Mouse (Mus musculus) forebrain, embryonic 14.5 days (tissue): ENCODE results near the gene Rab34. TPM values are rescaled to one million over a fixed set of nuclear protein-coding genes. Genes with fewer than 3 reads are reported as not detected.
A peak's percentile ranks its signal among the peaks of the same experiment; 100 is the strongest.
"Not testable (repeated sequence)": the region's sequence is repeated elsewhere in the genome, so short reads cannot be mapped to it uniquely, and the experiment has no call there.

Experiments used
- ATAC-seq: fragments of 200-750 bp; cut with Nextera tagmentation; 2 replicates; pipeline ENCODE4 v1.8.0; 2017; ENCODE audit warnings: mild to moderate bottlenecking, moderate library complexity
- DNase-seq: peaks from one replicate; pipeline ENCODE4 v3.0.0-alpha.2; 2015; ENCODE audit warnings: low spot score
- H3K27ac ChIP-seq: fragments of 300-500 bp; sonication (generic); 2 replicates; pipeline ENCODE4 v1.5.1; 2014; ENCODE audit warnings: low read depth, mild to moderate bottlenecking, control low read depth, low read length, moderate library complexity
- H3K27me3 ChIP-seq: fragments of 300-500 bp; sonication (generic); replicated peaks from 2 replicates; pipeline ENCODE4 v1.6.1; 2014; ENCODE audit warnings: low read length, control low read depth, mixed read lengths; ENCODE audit not compliant: control insufficient read depth, insufficient read depth
- H3K36me3 ChIP-seq: fragments of 300-500 bp; sonication (generic); 2 replicates; pipeline ENCODE4 v1.6.1; 2014; ENCODE audit warnings: low read length, control low read depth; ENCODE audit not compliant: control insufficient read depth, insufficient read depth
- H3K4me1 ChIP-seq: fragments of 300-500 bp; sonication (generic); 2 replicates; pipeline ENCODE4 v1.6.1; 2014; ENCODE audit warnings: antibody characterized with exemption, low read length, control low read depth; ENCODE audit not compliant: control insufficient read depth, insufficient read depth
- H3K4me2 ChIP-seq: fragments of 300-500 bp; sonication (generic); 2 replicates; pipeline ENCODE4 v1.6.1; 2014; ENCODE audit warnings: mild to moderate bottlenecking, control low read depth, low read length
- H3K4me3 ChIP-seq: fragments of 300-500 bp; sonication (generic); 2 replicates; pipeline ENCODE4 v1.5.1; 2014; ENCODE audit warnings: low read depth, low read length, control low read depth
- H3K9ac ChIP-seq: fragments of 300-500 bp; sonication (generic); 2 replicates; pipeline ENCODE4 v1.6.1; 2014; ENCODE audit warnings: mild to moderate bottlenecking, low read length, control low read depth, moderate library complexity
- H3K9me3 ChIP-seq: fragments of 300-500 bp; sonication (generic); replicated peaks from 2 replicates; pipeline ENCODE4 v1.6.1; 2016; ENCODE audit warnings: low read length, control low read depth, mixed read lengths; ENCODE audit not compliant: control insufficient read depth
- WGBS: fragments of 180-500 bp; shearing (Covaris S2); extraction: QIAGEN DNeasy Blood & Tissue Kit; methylation state at CpG from one replicate; pipeline ENCODE4 v1.1.7; 2014; 5-methylcytosine and 5-hydroxymethylcytosine counted together
- polyA plus RNA-seq: library from polyadenylated mRNA; unstranded; fragments of >200 nt; fragmentation: Nextera tagmentation; extraction: Ambion mirVana; gene quantifications from 2 replicates; pipeline ENCODE4 v1.2.1, GENCODE M21; 2014

Gene Rab34
- polyA plus RNA-seq, 1 experiment from 2014 or later = 48.1 TPM

DNA sequence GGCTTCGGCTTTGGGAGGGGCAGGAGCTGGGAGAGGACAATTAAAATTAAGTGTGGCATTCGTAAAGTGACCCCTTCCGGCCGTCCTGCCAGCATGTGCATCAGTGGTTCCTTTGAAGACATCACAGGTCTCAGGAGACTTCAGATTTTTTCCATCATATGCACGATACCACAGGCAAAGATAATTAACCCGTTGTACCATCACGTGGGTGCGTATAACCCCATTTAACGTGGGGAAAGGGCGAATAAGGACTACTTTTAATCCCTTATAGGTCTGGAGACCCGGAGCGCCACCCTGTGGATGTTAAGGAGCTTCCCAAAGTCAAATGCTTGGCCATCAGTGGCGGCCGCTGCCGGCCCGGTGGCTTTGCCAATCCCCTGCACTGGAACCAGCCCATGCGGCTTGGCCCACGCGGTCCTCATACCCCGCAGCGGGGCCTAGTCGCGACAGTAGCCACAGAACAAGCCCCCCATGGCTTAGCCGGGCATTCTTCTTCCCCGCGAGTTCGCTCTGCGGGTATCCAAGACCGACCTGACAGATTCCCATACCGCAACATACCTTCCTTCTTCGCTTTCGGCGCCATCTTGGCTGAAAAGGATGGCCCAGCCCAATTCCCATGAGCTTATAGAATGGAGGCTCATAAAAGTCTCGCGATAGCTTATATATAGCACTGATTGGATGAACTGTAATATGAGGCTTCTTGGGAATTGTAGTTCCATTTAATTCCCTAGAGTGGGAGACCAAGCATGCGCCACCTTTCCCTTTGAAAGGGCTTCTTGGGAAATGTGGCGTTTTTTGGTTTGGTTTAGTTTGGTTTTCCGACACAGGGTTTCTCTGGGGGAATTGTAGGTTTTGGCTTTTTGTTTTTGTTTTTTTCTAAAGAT lies 5.0 kb upstream of the Rab34 start, which contains the start of gene Rpl23a:
TSS of gene Rpl23a (minus strand) at position 624 of the 884 bp plus-strand sequence.
- Histone ChIP-seq H3K27me3 (no peaks in the 10 kb centered on the region), H3K9me3 (no peaks in the 10 kb centered on the region), H3K9ac (peak within 1 kb of the TSS; percentile 94), H3K4me2 (peak within 1 kb of the TSS; percentile 79), H3K4me1 (peaks cover 20% of the 10 kb centered on the region), H3K36me3 (peaks cover 32% of the 10 kb centered on the region), H3K27ac (peak within 1 kb of the TSS; percentile 90), H3K4me3 (peak within 1 kb of the TSS; percentile 83)
- under 1% methylated on average over 38 of the region's 38 CpGs for WGBS
- ATAC-seq (peak; percentile 94), DNase-seq (peak; percentile 99)

DNA sequence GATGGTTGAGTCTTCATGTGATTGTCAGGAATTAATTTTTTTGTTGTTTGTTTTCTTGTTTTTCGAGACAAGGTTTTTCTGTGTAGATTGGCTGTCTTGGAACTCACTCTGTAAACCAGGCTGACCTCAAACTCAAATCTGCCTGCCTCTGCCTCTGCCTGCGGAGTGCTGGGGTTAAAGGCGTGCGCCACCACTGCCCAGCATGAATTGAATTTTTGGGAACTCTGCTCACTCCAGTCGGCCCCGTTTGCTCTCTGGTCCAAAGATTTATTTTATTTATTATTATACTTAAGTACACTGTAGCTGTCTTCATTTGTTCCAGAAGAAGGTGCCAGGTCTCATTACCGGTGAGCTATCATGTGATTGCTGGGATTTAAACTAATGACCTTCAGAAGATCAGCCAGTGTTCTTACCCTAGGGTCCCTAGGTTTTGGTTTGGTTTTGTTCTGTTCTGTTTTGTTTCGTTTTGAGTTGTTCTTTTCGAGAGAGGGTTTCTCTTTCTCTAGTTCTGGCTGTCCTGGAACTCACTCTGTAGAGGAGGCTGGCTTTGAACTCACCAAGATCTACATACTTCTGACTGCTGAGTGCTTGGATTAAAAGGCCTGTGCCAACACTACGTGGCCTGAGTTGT lies 4.2 kb upstream of the Rab34 start:
- Histone ChIP-seq H3K4me2 (peak overlapping the region; percentile 43), H3K27ac (0 out of 2 replicates have a peak overlapping the region, but pooled peaks have one; percentile 28), H3K9ac (peak overlapping the region; percentile 32), H3K27me3 (no peaks in the 10 kb centered on the region), H3K9me3 (no peaks in the 10 kb centered on the region), H3K4me1 (peaks cover 17% of the 10 kb centered on the region), H3K36me3 (peaks cover 32% of the 10 kb centered on the region), H3K4me3 (peak overlapping the region; percentile 83)
- WGBS = 58% methylated on average over 10 of the region's 10 CpGs
- ATAC-seq (peak; percentile 11), DNase-seq (no peak)

DNA sequence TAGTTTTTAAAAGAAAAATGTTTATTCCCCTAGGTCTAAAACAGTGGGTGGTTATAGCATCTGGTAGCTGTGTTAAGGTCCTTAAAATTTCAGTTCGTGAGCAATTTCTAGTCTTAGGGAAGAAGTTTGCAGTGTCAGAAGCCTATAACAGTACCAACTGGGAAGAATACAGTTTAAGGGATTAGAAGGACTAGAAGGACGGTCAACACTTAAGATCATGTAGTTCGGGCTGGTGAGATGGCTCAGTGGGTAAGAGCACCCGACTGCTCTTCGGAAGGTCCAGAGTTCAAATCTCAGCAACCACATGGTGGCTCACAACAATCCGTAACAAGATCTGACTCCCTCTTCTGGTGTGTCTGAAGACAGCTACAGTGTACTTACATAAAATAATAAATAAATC lies 3.5 kb upstream of the Rab34 start:
- H3K4me3 ChIP-seq, H3K27me3 ChIP-seq, H3K9ac ChIP-seq, H3K9me3 ChIP-seq, H3K27ac ChIP-seq, DNase-seq, H3K4me2 ChIP-seq, ATAC-seq: not testable (repeated sequence)
- H3K36me3 ChIP-seq = peaks cover 26% of the 10 kb centered on the region
- WGBS = 93% methylated on average over 6 of the region's 6 CpGs
- peaks cover 17% of the 10 kb centered on the region for H3K4me1 ChIP-seq

DNA sequence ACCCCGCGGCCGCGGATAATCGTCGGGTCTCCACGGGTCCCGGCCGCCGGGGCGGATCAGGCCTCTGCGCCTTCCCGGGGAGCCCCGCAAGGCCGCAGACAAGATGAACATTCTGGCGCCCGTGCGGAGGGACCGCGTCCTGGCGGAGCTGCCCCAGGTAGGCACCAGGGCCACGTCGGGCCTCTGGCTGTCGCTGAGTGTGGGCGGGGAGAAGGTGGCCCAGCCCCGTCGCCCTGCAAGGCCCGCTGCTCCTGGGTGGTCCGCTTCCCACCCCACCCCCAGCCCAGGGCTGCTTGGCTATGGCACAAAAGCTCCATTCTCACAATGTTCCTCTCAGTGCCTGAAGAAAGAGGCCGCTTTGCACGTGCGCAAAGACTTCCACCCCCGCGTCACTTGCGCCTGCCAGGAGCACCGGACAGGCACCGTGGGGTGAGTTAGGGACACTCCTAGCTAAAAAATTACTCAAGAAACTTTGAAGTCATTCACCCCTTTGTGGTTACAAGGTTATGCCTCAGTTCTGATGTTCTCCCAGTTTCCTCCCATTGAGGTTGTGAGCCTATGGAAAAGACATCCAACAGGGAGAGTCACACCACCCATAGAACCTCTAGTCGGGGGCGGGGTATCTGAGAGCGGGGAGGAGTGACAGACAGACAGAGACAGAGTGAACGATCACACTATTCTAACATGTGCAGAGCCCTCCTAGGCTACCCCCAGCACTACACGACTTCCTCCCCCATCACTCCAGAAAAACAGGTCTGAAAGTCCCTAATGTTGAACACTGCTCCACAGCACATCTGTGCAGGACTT lies 1.2 kb downstream of the Rab34 start:
- peak overlapping the region; percentile 65 for H3K4me2 ChIP-seq
- H3K9me3 ChIP-seq = no peaks in the 10 kb centered on the region
- peak overlapping the region; percentile 95 for H3K27ac ChIP-seq
- ATAC-seq = peak; percentile 88
- peak overlapping the region; percentile 93 for H3K9ac ChIP-seq
- peaks cover 7% of the 10 kb centered on the region; the same call in 1 of the 2 replicates for H3K4me1 ChIP-seq
- peaks cover 30% of the 10 kb centered on the region for H3K36me3 ChIP-seq
- H3K4me3 ChIP-seq = peak overlapping the region; percentile 70
- no peaks in the 10 kb centered on the region for H3K27me3 ChIP-seq
- under 1% methylated on average over 40 of the region's 42 CpGs for WGBS
- DNase-seq = peak; percentile 90

DNA sequence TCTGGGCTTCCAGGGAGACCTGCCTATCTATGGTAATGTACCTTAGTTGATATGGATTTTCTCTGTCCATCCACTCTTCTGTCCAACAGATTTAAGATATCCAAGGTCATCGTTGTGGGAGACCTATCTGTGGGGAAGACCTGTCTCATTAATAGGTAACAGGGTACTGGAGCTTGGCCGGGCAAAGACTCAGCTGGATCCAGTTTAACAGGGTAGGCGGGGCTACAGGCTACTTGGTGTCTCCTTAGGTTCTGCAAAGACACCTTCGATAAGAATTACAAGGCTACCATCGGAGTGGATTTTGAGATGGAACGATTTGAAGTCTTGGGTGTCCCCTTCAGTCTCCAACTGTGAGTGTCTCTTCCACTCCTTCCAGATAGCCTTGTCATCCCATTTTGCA lies 1.8 kb downstream of the Rab34 start:
- WGBS = 67% methylated on average over 6 of the region's 6 CpGs

DNA sequence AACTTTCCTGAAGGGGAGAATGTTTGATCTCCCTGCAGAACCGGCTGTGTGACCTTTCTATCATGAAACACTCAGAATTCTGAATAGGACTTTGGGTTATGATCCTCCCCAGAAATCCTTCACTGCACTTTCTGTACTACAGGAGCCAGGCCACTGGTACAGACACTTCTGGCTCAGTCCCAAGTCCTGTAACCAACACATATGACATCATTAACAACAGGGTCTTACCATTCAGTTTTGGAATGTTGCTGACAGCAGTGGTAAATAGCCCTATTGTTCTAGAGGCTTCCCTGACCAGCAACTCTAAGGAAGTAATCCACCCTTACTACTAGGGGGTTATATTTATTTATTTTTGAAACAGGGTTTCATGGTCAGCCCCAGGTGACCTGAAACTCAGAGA lies 4.9 kb downstream of the Rab34 start, which contains the start of gene Proca1:
TSS of gene Proca1 (plus strand) at position 280 of the 400 bp plus-strand sequence.
- peaks cover 30% of the 10 kb centered on the region for H3K36me3 ChIP-seq
- no peak within 1 kb of the TSS for H3K4me3 ChIP-seq
- DNase-seq = no peak
- no peaks in the 10 kb centered on the region for H3K27me3 ChIP-seq
- no peak within 1 kb of the TSS for H3K9ac ChIP-seq
- no peak for ATAC-seq
- H3K27ac ChIP-seq = no peak within 1 kb of the TSS
- peaks cover 9% of the 10 kb centered on the region for H3K4me1 ChIP-seq
- no peak within 1 kb of the TSS; the same call in 1 of the 2 replicates for H3K4me2 ChIP-seq
- H3K9me3 ChIP-seq = no peaks in the 10 kb centered on the region
- 88% methylated on average over 1 of the region's 1 CpGs for WGBS

More for the DNA sequence above, 1.8 kb downstream of the Rab34 start:
- peak overlapping the region; percentile 95 for H3K27ac ChIP-seq
- peaks cover 9% of the 10 kb centered on the region for H3K4me1 ChIP-seq
- 0 out of 2 replicates have a peak overlapping the region, but pooled peaks have one; percentile 93 for H3K9ac ChIP-seq
- no peaks in the 10 kb centered on the region for H3K9me3 ChIP-seq
- peaks cover 30% of the 10 kb centered on the region for H3K36me3 ChIP-seq
- no peak for DNase-seq
- H3K4me3 ChIP-seq = peak overlapping the region; percentile 70
- no peaks in the 10 kb centered on the region for H3K27me3 ChIP-seq
- H3K4me2 ChIP-seq = peak overlapping the region; percentile 65
- no peak for ATAC-seq

DNA sequence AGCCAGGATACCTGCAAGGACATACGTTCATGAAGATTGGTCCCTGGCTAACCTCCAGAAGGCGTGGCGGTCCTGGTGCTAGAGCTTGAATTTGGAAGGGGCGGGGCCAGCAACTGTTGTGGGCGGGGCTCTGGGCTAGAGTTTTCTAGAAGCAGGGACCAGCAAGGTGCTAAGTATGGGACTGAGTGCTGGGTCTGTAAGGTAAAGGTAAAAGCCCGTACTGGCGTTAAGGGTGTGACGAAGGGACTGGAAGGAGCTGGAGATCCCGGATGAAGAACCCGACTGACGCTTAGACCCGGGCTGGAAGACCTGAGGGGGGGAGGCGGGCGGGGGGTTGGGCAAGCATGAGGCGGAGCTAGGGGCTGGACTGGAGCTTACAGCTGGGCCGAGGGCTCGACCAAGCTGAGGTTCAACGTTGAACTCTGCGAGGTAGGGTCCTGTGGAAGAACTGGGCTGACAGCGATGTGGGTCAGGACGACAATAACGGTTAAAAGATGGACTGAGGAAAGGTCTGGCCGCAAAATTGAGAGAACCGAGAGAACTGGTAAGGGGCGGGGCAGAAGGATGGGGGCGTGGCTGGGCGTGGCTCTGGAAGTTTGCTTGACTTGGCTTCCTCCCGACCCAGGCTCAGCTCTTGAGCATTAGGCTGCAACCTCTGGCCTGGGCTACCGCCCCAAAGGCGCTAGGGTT lies 6.3 kb downstream of the Rab34 start:
- Histone ChIP-seq H3K27me3 (no peaks in the 10 kb centered on the region), H3K36me3 (peaks cover 30% of the 10 kb centered on the region), H3K9ac (peak overlapping the region; percentile 35; the same call in 1 of the 2 replicates), H3K27ac (no peak overlapping the region), H3K4me3 (peak overlapping the region; percentile 28), H3K4me1 (peaks cover 7% of the 10 kb centered on the region), H3K9me3 (no peaks in the 10 kb centered on the region), H3K4me2 (peak overlapping the region; percentile 47)
- ATAC-seq (0 out of 2 replicates have a peak, but pooled peaks have one; percentile 35), DNase-seq (peak; percentile 36)
- WGBS = 5% methylated on average over 30 of the region's 30 CpGs
